Mouse (Mus musculus) left cerebral cortex, adult 18-20 months (tissue): Measurements from ENCODE around the gene Mlx. TPM values are rescaled to one million over a fixed set of nuclear protein-coding genes. Genes with fewer than 3 reads are reported as not detected.

Experiments used
- DNase-seq, 2 experiments: peaks; one replicate each; pipeline ENCODE4 v3.0.0; 2021 to 2022; ENCODE audit warnings: low spot score in 2 of 2, mixed read lengths in 1 of 2
- total RNA-seq, 2 experiments: library from RNA; stranded (reverse); gene quantifications; 2 replicates each; pipeline ENCODE4 v1.2.3; 2021

Mlx gene
- total RNA-seq, 2 experiments from 2014 or later: 39.5 to 46.6 TPM

DNA sequence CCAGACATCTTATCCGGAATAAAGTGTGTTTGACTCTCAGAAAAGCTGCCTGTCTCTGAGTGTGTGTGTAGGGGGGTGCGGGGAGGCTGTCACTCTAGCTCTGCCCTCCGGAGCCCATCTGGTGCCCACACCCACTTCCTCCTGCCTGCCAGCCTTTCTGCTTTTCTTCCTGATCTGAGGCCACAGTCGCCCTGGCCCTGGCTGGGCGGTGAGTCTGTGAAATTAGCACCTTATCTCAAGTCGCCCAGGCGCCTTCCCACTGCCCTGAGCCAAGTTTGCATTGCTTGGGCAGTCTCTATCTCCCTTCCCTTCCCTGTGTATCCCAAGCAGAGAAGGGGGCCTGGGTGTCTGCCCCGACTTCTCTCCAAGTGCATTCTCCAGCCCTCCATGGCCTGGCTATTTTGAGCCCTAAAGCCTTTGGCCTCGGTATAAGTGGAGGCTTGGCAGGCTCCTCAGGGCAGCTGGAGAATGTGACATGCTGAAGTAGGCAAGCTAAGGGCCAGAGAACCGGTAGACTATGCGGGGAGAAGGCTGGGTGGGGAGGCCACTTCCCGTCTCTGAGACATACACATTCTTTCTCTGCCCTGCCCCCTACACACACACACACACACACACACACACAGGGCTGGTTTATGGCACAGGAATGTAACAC, 23.3 kb upstream of the Mlx start:
- DNase-seq: peak in 1 of 2 experiments; percentile 58

DNA sequence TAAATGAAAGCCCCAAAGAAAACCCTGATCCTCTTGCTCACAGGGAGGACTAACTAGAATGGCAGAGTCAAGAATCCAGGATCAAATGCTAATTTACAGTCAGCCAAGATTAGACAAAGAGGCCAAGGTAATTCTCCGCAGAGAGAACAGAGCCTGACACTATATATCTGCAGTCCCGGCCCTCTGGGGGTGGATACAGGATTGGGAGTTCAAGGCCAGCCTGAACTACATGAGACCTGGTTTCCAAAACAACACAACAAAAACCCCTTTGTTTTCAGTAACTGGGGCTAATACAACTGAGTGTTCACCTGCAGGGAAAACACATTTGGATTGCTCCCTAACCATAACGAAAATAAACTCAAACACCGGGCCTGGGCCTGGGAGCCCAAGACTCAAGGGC, 22.6 kb upstream of the Mlx start:
- no peak for DNase-seq

DNA sequence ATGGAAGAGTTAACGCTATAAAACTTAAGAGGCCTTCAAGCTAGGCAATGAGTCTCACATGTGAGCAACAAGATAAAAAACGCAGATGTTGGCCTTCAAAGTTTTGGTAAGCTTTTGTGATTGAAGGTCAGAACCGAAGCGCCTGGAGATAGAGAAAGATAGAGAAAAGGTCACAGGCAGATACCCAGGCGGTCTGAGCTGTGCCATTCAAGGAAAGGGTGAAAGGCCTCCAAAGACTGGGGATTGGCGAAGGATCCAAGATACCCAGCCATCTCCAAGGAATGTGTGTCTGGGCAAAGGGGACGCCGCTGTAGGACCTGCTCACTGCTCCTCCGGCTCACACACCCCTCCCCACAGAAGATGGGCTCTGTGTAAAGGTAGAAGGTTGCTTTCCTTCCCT, 22.1 kb upstream of the Mlx start:
- DNase-seq: no peak

DNA sequence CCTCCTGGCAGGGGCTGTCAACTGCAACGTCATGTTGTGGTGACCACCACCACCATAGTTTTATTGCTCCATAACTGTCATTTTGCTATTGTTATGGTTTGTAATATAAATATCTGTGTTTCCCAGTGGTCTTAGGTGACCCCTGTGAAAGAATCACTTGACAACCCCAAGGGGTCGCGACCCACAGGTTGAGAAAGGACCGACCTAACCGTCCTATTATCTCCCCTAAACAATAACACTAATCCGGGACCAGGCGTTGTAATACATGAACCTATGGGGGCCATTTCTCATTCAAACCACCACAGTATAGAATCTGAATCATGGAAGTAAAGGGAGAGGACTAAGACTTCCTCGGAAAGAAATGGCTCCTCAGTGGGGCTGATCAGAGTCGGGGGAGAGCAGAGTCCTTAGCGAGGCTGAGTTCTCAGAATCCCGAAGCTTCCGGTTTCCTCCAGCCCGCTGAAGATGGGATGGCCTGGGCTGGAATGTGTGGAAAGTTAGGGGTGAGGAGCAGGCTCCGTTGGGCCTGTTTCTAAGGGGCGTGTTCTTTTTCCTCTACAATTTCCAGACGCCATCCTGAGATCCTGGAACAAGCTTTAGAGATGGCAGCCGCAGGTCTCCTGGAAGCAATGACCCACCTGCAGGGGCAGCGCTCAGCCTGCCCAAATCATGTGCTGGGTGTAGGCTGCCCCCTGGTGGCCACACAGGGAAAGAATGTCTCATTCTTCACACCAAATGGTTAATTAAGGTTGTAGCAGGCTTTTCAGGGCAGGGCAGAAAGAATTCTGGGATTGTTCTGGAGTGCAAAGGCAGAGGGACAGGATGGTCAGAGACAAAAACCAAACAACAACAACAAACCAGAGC, 20.3 kb upstream of the Mlx start:
- DNase-seq: peak; percentile 76 to 77

DNA sequence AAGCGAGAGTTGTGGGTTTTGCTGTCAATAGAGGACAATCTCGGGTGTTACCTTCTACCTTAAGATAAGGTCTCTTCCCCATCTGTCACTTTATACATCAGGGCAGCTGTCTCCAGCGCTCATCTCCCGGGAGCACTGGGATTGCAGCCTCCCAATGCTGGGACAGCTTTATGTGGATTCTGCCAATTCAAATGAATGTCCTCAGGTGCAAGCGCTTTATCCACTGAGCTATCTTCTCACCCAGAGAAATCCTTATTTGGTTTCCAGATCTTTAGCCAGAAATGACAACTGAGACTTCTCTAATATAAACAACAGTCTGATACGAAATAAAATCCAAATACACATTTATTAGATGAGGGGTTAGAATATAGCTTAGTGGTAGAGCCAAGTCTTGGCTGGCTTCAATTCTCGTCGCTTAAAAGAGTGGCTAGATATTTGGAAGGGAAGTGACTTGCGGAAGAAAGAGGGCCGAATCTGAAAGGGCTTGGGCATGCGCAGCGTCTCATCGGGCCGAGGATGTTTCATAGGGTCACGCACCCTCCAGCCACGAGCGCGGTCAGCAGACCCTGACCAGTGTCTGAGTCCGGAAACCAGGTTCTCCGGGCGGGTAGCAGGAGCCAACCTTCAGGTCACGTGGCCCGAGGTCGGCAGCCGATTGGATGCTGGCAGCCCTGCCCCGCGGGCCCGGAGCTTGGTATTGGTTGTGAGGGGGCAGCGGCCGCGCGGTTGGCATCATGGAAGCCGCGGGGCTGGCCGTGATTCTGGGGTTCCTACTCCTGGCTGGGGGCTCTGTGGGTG, 17.5 kb upstream of the Mlx start, which contains the start of gene Naglu:
TSS of gene Naglu (plus strand) at position 622 of the 798 bp plus-strand sequence.
- peak; percentile 93 to 96 for DNase-seq

DNA sequence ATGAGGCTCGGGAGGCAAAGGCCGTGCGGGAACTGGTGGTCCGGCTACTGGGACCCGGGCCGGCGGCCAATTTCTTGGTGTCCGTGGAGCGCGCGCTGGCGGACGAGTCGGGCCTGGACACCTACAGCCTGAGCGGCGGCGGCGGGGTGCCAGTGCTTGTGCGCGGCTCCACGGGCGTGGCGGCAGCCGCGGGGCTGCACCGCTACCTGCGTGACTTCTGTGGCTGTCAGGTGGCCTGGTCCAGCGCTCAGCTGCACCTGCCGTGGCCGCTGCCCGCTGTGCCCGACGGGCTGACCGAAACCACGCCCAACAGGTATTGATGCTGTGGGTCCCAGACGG, 16.9 kb upstream of the Mlx start:
- DNase-seq: no peak

DNA sequence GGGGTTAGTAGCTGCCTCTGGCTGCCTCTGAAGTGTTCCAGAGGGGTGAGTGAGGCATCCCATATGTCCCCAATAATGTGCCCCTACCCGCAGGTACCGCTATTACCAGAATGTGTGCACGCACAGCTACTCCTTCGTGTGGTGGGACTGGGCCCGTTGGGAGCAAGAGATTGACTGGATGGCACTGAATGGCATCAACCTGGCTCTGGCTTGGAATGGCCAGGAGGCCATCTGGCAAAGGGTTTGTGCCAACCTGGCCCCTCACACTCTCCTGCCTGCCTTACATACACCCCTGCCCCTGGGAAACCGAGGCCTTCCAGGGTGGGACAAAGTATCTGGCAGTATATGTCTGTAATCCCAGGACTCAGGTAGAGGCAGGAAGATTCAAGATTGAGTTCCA, 16.1 kb upstream of the Mlx start:
- DNase-seq: no peak

DNA sequence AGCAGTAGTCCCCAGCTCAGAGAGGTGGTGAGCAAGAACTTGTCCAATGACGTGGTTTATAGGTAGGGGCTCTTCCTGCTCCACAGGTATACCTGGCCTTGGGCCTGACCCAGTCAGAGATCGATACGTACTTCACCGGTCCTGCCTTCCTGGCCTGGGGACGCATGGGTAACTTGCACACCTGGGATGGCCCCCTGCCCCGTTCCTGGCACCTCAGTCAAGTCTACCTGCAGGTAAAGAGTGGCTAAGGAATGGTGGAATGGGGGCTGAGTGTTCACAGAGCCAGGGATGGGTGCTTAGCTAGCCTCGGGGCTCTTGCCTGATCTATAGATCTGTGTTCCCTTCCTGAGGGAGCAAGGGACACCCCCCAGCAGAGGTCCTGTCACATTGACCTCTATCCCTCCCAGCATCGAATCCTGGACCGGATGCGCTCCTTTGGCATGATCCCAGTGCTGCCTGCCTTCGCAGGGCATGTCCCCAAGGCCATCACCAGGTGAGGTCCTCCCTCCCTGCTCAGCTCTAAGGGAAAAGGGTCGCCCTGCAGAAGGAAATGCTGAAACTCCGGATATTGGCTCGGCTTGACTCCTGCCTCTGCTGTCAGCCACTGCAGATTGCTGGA, 15.2 kb upstream of the Mlx start:
- DNase-seq: no peak

DNA sequence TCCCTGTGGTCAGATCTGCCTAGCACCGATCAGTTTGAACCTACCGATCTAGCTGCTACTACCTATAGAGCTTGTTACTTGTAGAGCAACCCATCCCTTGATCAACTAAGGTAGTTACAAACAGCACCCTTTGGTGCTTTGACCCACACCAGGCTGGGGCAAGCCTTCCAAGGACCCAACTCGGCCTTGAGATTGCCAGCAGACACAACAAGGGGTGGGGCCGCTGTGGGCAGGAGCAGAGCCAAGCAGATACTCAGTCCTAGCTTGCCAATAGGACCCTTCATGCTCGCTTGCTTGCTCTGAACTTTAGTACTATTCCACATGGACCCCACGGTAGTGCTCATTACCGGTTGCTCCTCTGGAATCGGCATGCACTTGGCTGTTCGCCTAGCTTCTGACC, 9.0 kb upstream of the Mlx start, which contains the start of gene Hsd17b1:
TSS of gene Hsd17b1 (plus strand) at position 291 of the 400 bp plus-strand sequence.
- DNase-seq: no peak

DNA sequence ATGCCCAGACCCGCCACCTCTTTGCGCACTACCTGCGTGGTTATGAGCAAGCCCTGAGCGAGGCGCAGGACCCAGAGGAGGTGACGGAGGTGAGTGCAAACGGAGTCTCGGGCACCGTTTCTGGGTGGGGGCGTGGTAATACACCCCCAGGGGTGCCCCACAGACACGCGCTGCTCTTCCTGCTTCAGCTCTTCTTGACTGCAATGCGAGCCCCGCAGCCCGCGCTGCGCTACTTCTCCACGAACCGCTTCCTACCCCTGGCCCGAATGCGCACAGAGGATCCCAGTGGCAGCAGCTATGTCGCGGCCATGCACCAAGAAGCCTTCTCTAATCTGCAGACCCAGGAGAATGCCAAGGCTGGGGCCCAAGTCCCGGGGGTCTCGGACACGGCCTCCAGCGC, 7.3 kb upstream of the Mlx start:
- no peak for DNase-seq

DNA sequence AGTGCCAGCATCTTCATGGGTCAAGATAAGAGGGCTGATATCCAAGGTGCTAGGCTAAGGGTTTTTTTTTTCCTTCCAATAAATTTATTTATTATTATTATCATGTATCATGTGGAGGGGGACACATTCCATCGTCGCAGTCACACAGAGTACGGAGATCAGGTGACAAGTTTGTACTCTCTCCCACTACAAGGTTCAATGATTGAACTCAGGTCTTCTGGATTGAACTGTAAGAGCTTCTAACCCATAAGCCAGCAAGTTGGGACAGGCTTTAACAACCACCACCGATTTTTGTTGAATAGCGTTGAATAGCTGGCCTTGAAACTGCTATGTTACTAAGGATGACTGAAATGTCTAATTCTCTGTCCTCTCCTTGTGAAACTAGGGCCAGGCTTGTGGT, 6.7 kb upstream of the Mlx start:
- no peak for DNase-seq

DNA sequence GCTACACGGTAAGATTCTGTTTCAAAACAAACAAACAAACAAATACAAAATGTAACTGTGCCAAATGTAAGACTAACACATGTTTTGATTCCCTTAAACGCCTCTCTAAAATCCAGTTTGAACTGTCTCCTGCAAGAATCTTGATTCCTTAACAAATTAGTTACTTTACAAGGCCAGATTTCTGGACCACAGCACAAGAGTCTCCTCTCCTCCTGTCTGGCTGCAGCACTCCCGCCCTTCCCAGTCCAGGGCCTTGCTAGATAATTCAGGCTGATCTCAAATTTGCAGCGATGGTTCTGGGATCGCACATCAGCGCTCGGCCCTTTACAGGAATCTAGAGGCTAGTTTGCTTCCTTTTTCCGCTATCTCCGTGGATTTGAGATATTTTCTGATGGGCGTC, 5.4 kb upstream of the Mlx start:
- DNase-seq: no peak

DNA sequence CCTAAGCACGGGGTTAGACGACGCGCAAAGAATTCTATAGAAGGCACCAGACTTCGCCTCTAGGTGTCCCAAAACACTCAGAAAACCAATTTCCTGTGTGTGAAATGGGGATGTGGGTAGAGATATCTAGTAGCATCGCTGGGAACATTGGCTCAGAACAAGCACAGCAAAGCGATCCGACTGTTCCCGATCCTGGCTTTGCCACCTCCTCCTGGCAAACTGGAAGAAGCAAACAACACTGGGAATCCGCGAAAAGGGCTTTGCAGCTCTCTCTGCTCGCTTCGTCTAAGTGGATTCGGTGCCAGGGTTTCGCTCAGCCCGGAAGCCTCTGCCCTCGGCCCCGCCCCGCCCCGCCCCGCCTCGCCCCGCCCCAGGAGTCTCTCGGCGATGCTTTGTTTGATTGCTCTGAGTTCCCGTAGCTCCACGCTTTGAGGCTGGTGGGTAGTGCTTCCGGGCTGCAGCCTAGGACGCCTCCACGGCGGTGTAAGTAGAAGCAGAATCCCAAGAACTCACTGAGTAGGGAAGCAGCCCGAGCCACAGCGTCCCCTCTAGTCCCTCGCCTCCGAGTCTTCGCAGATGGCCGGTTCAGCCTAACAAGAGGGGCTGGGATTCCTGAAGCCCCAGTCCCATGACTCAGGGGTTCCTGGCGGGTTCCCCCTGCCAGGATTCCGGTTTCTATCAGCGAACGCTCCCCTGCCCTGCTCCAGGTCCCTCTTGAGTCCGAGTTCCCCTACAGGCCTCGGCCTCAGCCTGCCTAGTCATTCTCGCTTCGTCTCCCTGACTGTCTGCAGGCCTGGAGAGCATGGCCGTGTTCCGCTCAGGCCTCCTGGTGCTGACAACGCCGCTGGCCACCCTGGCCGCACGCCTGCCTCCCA, 4.6 kb upstream of the Mlx start, which contains the start of gene Coasy:
TSS of gene Coasy (plus strand) at position 358 of the 875 bp plus-strand sequence.
- DNase-seq: peak; percentile 91 to 93

DNA sequence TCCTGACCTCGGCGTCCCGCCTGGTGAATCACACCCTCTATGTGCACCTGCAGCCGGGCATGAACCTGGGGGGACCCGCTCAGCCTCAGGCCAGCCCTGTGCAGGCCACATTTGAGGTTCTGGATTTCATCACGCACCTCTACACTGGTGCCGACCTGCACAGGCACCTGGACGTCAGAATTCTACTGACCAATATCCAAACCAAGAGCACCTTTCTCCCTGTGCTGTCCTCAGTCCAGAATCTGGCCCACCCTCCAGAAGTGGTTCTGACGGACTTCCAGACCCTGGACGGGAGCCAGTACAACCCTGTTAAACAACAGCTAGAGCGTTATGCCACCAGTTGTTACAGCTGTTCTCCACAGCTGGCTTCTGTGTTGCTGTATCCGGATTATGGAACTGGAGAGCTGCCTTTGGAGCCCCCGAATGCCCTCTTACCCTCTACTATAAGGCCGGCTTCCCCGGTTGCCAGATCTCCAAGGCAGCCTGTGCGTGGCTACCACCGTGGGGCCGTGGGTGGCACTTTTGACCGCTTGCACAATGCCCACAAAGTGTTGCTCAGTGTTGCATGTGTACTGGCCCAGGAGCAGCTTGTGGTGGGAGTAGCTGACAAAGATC, 3.9 kb upstream of the Mlx start:
- DNase-seq: no peak

DNA sequence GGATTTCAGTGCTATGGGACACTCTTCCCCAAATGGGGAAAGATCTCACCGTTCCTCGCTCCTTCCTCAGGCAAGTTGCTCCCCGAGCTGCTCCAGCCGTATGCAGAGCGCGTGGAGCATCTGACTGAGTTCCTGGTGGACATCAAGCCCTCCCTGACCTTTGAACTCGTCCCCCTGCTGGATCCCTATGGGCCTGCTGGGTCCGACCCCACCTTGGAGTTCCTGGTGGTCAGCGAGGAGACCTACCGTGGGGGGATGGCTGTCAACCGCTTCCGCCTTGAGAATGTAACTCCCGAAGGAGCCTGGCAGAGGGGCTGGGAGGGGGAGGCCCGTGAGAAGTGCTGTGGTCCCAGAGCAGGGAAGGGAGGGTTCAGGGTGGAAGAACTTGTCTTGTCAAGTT, 2.8 kb upstream of the Mlx start:
- DNase-seq: no peak

DNA sequence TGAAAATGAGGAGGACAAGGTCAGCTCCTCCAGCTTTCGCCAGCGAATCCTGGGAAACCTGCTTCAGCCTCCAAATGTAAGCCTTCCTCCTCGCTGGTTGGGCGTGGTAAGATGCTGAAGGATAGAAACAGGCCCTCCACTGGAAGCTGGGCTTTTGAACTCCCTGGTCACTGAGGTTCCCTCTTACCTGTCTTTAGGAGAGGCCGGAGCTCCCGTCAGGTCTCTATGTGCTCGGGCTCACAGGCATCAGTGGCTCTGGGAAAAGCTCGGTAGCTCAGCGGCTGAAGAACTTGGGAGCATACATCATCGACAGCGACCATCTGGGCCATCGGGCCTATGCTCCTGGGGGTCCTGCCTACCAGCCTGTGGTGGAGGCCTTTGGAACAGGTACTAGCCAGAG, 2.3 kb upstream of the Mlx start:
- DNase-seq: no peak

DNA sequence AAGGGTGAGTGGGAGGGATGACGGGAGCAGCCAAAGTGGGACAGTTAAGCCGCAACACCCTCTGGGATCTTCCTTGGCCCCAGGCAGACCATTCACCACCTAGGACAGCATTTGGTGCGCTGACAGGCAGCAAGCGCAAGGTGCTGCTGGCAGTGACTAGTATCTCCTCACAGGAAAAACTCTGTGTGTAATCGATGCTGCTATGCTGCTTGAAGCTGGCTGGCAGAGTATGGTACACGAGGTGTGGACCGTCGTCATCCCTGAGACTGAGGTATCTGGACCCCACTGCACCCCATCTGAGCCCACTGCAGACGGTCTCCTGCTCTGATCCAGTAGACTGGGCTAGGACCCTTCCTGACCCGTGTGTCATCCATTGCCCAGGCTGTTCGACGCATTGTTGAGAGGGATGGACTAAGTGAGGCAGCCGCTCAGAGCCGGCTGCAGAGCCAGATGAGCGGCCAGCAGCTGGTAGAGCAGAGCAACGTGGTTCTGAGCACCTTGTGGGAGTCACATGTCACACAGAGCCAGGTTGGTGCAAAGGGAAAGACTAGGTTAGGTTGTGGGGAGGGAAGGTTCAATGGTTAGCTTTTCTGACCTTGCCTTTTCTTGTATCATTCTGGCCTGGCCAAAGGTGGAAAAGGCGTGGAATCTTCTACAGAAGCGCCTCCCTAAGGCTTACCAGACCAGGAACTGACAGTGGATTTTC, 1.3 kb upstream of the Mlx start:
- DNase-seq: no peak

DNA sequence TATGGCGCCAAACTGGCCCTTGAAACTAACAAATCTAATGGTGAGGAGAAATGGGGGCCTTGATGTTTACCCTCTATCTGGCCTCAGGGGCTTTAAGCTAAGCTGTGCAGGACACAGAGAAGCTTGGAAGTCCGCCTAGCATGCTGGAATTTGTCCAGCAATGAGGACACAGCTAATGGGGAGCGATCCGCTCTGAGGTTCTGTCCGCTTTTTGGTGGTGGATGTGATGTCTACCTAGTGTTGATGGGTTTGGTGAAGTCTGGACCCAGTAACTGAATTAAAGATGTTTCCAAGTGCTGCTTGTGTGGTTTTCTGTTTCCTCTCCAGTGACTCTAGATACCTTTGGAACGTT, 778 bp upstream of the Mlx start:
- DNase-seq: no peak

DNA sequence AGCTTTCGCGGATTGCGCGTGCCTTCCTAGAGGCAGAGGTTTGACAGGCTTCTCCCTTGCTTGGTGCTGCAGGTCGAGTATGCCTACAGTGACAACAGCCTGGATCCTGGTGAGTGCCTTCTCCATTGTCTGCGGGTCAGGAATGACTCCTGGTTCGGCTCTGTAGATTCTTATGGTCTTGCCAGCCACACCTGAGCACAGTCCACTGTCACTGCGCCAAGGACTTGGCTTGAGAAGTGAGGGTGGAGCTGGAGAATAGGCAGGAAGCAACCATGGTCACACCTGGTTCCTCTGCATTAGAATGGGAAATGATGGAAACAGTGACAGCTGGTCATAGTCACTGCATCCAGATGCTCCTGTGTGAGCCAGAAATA, 592 bp downstream of the Mlx start:
- no peak for DNase-seq
